Mouse (Mus musculus) kidney, postnatal 10 days (tissue): ENCODE measurements around the gene Mmd.
"Not testable (repeated sequence)": the region's sequence is repeated elsewhere in the genome, so short reads cannot be mapped to it uniquely, and the experiment has no call there.

Experiments
- DNase-seq: peaks from one replicate; pipeline ENCODE4 v3.0.0; 2021; ENCODE audit warnings: mixed read lengths

The Mmd gene

GRCm38 (mm10) chr11:90250189-90250588 lies 933 bp downstream of the Mmd start:
- DNase-seq: no peak

DNA sequence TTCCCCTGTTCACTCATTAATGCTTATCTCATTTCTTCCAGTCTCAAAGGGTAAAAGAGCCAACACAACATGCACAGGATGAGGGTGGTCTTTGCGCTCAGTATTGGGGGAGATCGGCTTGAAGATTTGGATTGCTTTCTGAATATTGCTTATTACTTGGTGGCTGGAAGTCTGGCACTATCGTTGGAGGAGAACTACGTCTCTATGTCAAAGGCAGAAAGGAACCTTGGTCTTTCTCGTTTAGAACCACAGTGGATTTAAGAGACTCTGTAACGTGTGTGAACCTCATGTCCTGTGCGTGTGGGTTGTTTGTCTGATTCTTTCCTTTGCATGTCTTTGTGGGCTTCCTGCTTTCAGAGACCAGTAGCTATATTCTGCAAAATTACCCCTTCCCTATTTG lies 1.5 kb downstream of the Mmd start:
- no peak for DNase-seq

- DNase-seq: no peak
Measured at GRCm38 (mm10) chr11:90251923-90252322, 2.7 kb downstream of the Mmd start.

DNA sequence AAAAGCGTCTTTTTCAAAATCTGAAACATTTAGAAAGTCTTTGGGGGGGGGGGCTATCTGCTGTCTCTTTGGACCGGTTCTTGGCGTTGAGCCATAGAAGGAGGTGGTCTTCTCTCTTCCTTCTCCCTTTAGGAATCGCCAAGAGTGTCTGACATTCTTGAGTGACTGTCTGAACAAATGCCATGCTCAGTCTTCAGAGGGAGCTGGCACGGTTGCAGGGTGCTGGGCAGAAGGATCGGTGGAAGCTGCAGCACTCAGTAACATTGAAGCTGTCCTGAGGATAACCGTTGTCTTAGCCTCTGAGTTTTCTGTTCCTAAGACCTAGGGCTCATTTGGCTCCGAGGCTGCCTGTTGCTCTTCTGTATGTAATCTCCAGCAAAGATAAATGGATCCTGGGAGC lies 3.1 kb downstream of the Mmd start:
- no peak for DNase-seq

GRCm38 (mm10) chr11:90254536-90254935 lies 5.3 kb downstream of the Mmd start:
- no peak for DNase-seq

- DNase-seq: no peak
Measured at GRCm38 (mm10) chr11:90255687-90256086, 6.4 kb downstream of the Mmd start.

DNA sequence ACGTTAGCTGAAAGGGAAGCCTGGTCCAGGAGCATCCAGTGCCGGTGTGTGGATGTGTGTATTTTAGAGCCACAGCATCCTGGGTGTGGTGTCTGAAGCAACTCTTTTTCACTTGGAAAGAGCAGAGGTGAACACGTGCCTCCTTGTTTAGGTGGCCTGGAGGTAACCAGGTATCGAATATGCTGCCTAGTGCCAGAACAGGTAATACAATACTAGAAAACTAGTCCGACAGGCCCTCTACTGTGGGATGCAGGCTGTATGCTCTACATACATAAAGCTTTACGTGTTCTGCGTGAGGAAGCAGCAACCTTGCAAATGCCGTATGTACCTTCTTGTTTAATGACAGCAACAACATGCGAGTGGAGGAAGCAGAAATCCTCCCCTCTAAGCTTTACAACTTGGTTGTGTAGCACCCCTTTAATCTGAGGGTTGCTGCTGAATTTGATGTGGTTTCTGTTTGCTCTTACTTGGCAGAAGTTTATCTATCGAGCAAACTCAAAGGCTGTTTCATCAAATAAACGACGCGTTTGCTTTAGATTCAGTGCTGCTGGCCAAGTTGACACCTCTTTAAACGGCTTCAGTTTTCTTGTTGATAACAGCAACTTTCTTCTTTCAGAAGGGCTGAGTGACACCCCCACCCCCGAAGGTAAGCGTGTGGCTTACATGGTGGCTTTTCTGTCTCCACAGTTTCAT lies 7.7 kb downstream of the Mmd start:
- DNase-seq: no peak

DNA sequence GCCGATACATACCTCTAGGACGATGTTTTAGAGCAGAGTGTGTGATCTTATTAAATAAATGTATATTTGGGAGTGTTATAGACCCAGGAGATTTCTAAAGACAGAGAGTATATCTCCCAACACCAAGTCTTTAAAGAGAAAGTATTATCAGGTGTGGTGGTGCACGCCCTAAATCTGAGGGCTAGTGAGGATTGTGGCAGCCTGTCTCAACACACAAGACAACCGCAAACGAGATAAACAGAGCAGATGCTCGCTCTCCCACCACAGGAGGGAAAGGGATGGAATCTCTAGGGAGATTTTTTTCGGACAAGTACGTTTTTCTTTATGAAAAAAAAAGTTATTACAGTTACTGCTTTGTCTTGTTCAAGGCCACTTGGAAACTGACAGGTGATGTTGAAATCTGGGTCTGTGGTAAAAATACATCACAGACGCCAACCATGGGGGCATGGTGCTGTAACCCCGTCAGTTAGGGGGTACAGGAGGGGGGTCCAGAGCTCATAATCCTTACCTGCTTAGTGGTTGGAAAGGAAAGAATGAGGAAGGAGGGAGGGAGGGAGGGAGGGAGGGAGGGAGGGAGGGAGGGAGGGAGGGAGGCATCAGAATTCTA lies 9.2 kb downstream of the Mmd start:
- DNase-seq: no peak

- no peak for DNase-seq
Measured at GRCm38 (mm10) chr11:90259071-90259470, 9.8 kb downstream of the Mmd start.

GRCm38 (mm10) chr11:90259826-90260225 lies 10.6 kb downstream of the Mmd start:
- DNase-seq: peak; percentile 9

- DNase-seq: no peak
Measured at GRCm38 (mm10) chr11:90264180-90264579, 14.9 kb downstream of the Mmd start.

DNA sequence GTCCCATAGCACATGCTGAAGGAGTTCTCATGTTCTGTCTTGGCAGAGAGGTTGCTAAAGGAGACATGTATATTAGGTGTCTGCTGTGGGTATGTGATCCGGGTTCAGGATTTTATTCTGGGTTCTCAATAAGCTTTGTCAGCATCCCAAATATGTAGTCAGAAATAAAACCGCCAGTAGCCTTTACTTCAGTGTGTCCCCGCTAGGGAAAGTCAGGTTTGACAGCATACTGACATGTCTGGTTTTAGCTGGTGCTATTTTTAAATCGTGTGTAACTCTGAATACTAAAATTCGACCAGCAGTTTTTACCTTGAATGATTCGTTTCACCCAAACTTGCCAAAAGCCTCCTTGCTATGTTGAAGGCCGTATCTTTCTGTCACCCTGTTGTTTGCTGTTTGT lies 16.3 kb downstream of the Mmd start:
- no peak for DNase-seq

- DNase-seq: no peak
Measured at GRCm38 (mm10) chr11:90268934-90269333, 19.7 kb downstream of the Mmd start.

GRCm38 (mm10) chr11:90269398-90270123 lies 20.3 kb downstream of the Mmd start:
- DNase-seq: peak; percentile 45

DNA sequence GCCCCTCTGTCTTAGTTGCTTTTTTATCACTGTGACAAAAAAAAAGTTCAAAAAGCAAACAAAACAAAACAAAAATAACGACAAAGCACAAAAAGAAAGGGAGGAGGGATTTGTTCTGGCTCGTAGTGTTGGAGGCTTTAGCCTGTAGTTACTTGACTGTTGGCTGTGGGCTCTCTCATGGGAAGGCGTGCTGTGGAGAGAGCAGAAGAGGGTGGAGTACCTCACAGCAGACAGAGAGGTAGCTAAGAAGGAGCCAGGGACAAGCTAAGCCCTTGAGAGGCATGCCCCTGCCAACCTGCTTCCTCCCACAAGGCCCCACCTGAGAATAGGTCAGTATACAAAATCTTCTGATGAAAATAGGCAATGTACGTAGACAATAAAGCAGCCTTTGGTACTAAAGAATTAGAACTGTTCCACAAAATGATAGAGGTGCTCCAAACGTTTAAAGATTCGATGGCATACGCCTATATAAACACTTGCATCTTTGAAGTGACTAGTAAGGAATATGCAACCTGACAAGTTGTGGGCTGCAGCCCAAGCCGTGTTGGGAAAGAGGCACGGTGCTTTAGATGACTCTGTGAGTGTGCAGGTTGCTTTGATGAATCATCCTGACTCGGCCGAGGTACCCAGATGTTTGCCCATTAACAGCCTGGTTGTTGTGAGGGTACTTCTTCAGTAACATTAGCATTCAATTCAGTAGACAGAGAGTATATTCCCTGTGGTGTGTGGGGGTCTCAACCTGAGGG lies 21.0 kb downstream of the Mmd start:
- no peak for DNase-seq

DNA sequence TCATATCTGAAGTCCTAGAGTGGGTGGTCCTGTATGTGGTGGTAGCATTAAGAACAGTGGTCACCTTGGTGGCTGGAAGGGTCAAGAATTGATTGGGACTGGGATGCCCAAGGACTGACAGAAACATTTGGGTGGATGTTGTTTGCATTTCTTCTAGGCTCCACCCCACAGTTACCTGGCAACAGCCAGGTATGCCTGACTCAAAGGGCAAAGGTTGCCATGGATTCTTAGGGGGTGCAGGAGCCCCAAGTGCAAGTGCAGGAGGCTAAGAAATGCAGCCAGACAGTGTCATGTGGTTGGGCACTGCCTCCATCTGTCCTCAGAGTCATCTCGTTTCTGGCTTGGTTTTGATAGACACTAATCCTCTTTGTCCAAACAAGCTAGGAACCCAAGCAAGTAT lies 24.9 kb downstream of the Mmd start:
- DNase-seq: no peak

- peak; percentile 30 for DNase-seq
Measured at GRCm38 (mm10) chr11:90275663-90276062, 26.4 kb downstream of the Mmd start.

DNA sequence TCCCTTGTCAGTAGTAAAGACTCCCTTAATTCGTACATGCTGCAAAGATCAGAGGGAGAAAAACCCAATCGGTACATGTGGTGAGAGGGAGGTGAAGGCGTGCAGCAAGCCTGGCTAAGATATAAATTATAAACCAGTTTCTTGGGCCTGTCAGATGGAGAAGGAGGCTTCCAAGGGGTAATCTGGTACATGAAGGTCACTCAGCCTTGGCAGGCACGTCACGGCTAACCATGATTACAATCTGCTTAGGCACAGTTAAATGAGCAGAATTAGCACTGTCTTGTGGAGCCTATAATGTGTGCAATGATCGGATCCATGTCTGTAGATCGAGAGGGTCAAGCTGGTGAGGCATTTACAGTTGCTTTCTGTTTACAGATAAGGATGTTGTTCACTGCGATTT lies 26.9 kb downstream of the Mmd start:
- DNase-seq: no peak

DNA sequence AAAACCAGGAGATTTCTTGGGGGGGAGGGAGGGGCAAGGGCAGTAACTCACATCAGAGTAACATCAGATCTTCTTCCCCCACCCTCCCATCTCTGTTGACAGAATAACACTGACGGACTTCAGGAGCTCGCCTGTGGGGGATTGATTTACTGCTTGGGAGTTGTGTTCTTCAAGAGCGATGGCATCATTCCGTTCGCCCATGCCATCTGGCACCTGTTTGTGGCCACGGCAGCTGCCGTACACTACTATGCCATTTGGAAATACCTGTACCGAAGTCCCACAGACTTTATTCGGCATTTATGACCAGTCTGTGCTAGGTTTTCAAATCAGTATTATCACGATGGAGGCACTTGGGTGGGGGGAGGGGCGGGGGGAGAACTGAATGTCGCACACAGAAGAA lies 27.3 kb downstream of the Mmd start:
- DNase-seq: no peak

GRCm38 (mm10) chr11:90280069-90280468 lies 30.8 kb downstream of the Mmd start:
- DNase-seq: no peak

- not testable (repeated sequence) for DNase-seq
Measured at GRCm38 (mm10) chr11:90281943-90282342, 32.7 kb downstream of the Mmd start.

GRCm38 (mm10) chr11:90283159-90283558 lies 33.9 kb downstream of the Mmd start:
- no peak for DNase-seq

DNA sequence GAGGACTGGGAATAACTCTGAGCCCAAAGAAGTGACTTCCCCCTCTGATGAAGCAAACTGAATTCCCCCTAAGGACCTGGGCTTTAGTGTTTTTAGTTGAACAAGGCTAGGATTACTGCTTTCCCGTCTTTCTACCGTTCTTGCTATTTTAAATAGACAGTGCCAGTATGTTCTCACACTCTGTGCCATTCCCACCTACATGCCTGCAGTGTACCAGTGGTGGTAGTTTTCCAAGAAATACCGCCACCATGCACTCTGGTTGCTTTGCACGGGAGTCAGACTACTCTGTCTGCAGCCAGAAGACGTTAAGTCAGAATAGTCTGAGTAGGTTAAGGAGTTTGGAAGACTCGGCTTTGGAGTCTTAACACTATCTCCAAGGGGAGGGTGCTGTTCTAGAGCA lies 34.3 kb downstream of the Mmd start:
- DNase-seq: no peak

DNA sequence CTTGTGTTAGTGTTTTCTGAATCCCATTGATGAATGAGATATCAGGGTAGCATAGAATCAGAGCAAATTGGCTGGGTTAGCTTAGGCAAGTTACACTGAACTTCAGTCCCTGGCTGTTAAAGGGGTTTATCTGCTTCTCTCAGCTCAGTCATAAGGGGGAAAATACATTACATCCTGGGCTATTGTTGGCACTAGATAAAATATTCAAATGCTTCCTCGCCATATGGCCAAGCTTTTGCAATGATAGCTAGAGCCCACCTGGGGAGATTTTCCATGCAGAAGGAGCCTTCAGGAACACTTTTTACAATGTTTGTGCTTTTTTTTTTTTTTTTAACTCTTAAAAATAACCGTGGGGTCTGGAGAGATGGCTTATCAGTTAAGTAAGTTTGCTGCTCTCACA lies 34.8 kb downstream of the Mmd start:
- DNase-seq: no peak
